Mouse (Mus musculus): ENCODE data around the gene Srsf1.
"Not testable (repeated sequence)": the region's sequence is repeated elsewhere in the genome, so short reads cannot be mapped to it uniquely, and the experiment has no call there.

Srsf1 gene

DNA sequence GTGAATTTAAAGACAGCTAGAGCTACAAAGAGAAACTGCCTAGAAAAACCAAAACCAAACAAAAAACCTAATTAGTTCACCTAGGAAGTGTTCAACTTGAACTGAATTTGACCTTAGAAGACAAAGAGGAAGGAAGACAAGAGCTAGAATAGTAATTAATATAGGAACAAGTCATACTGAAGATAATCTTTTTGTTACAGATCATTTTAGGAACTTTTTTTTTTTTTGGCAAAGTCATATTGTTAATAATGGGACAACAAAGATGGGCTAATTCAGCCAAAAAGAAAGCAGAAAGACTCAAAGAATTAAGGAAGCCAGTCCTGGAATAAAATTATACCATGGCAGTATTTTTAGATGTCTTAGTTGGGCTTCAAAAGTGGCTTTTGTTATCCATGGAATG is 2.9 kb upstream of the Srsf1 start:
- DNase-seq: no peak

DNA sequence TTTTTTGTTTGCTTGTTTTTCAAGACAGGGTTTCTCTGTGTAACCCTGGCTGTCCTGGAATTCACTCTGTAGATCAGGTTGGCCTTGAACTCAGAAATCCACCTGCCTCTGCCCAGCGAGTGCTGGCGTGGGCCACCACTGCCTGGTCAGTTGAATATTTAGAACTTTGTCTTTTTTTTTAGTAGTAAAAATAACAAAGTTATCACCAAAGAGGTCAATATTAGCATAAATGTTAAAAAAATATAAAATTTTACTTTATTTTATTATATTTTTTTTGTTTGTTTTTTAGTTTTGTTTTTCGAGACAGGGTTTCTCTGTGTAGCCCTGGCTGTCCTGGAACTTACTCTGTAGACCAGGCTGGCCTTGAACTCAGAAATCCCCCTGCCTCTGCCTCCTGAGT is 2.0 kb upstream of the Srsf1 start:
- DNase-seq: not testable (repeated sequence)

DNA sequence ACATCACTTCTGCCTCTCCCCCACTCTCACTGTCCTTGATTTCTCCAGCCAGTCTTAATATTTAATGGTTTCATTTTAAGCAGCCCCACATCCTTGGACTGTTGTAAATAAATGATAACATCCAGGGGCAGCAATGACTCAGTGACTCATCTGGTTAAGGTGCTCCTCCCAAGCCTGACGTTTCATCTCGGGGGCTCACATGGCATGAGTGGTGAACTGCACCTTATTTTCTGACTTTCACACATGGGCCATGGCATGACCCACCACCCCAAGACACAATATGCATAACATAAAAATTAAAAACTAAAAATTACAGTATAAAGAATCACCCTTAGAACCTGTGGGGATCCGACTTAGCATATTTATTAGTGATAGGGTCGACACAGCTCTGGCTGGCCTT is 1.3 kb upstream of the Srsf1 start:
- DNase-seq: no peak

DNA sequence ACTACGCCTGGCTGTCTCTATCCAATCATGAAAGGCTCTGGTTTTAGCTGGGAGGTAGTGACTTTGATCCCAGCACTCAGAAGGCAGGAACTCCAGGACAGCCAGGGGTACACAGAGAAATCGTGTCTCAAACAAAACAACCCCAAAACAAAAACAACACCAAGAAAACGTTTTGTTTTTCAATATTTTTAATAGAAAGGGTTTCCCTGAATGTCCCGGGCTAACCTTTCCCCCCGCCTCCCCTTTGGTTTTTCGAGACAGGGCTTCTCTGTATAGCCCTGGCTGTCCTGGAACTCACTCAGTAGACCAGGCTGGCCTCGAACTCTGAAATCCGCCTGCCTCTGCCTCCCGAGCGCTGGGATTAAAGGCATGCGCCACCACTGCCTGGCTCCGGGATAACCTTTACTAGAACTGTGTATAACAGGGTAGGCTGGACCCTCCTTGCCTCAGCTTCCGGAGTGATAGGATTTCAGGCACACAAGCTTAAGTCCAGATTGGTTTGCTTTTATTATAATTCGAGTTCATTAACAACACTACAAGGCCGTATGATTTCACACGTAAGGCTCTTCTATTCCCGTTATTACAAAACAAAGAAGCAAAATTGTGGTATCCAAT is 743 bp upstream of the Srsf1 start:
- no peak for DNase-seq

DNA sequence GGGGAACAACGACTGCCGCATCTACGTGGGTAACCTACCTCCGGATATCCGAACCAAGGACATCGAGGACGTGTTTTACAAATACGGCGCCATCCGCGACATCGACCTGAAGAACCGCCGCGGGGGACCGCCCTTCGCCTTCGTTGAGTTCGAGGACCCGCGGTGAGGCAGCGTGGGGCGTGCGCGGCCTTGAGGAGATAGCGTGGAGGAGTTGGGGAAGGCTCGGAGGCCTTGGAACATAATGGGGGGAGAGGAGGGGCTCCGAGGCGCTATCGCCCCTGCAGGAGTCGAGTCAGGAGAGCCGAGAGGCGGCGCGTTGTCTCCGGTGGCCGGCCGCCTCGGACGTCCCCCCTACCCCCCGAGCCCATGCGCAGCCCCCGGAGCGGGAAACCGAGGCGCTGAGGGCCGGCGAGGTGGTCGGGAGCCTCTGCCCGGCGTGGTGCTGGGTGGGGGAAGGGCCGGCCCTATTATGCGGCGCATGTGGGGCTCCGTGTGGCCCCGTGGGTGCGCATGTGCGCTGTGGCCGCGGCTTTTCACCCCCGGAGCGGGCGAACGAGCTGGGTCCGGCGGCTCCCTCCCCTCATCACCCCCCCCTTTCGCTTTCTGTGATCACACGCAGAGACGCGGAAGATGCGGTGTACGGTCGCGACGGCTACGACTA is 828 bp downstream of the Srsf1 start:
- peak; percentile 52 to 63 for DNase-seq

GRCm38 (mm10) chr11:88048961-88049670 is 1.9 kb downstream of the Srsf1 start:
- no peak for DNase-seq

DNA sequence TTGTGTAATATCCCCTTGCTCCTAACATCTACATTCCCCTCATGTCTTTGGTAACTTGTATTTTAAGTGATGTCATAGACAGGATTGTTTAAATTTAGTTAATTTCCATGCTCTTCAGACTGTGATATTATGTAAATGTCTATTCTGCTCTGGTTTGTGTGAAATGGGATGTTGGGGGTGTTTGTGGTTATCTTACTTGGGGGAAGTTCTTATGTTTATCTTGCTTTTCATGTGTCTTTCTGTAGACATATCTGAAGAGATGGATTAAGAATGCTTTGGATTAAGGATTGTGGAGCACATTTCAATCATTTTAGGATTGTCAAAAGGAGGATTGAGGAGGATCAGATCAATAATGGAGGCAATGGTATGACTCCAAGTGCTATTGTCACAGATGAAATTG is 2.6 kb downstream of the Srsf1 start:
- no peak for DNase-seq

GRCm38 (mm10) chr11:88052638-88053037 is 5.5 kb downstream of the Srsf1 start:
- no peak for DNase-seq

DNA sequence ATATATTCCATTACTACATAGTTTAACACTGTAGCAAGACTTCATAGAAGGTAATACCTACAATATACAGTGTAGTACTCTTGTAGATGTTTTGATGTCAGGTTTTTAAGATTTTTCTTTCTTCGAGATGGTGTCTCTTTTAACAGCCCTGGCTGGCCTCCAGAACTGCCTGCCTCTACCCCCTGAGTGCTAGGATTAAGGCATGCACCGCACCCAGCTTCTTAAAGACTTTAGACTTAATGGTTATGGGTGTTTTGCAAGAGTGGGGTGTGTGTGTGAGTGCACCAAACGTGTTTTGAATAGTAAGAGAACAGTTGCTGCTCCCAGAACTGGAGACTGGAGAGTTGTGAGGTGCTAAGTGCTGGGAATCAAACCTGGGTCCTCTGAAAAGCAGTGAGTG is 6.6 kb downstream of the Srsf1 start:
- no peak for DNase-seq

DNA sequence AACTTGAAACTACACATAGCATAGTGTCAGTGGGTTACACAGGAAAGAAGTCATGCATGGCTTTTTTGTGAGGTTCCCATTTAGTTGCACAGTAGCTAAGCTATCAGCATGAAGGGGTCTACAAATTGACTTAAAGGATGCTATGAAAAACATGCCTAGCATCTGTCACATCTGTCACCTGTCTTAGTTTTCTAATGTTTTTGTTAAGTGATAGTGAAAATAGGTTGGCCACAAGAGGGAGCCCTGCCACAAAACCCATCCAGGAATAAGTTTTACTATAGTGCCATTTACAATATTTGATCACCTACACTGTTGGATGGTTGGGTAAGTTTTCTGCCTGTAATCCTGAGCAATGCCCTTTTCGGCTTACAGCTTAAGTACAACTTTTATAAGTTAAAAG is 7.4 kb downstream of the Srsf1 start:
- DNase-seq: peak in 1 of 2 experiments; percentile 47

- DNase-seq: no peak
Observed at GRCm38 (mm10) chr11:88055777-88056176, 8.6 kb downstream of the Srsf1 start.

- no peak for DNase-seq
Observed at GRCm38 (mm10) chr11:88057788-88058187, 10.6 kb downstream of the Srsf1 start.

GRCm38 (mm10) chr11:88059141-88059540 is 12.0 kb downstream of the Srsf1 start:
- peak; percentile 75 to 85 for DNase-seq

DNA sequence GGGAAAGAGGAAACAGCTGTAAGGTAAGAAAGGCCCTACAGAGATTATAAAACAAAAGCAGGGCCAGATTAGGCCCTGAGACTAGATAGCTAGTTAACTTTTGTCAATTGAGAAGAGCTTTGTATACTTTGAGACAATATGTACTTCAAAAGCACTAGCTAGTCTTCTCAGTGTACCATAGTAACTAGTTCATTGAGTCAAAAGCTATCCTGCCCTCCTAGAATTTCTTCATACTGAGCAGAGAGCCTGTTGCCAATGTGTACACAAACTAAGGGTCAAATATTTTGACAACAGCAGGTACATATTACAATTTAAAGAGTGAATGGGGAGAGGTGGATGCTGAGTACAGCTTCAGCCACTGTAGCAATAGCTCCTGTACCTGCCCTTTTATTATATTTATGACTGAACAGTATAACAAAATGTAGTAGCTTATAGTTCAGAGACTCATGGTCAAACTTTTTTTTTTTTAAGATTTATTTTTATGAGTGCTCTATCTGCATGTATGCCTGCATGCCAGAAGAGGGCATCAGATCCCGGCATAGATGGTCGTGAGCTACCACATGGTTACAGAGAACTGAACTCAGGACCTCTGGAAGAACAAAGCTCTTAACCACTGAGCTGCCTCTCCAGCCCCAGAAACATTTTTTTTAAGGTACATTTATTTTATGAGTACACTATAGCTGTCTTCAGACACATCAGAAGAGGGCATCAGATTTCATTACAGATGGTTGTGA is 14.9 kb downstream of the Srsf1 start:
- no peak for DNase-seq

DNA sequence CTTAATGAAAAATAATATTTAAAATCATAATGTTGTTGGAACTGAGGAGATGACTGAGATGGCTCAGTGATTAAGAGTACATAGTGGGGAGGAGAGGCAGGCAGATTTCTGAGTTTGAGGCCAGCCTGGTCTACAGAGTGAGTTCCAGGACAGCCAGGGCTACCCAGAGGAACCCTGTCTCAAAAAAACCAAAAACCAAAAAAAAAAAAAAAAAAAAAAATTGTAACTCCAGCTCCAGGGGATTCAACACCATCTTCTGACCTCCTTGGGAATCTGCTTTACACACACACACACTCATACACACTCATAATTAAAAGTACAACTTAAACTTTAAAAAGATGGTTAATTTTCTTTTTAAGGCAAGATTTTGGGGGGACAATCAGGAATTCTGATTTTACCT is 18.6 kb downstream of the Srsf1 start:
- DNase-seq: no peak

DNA sequence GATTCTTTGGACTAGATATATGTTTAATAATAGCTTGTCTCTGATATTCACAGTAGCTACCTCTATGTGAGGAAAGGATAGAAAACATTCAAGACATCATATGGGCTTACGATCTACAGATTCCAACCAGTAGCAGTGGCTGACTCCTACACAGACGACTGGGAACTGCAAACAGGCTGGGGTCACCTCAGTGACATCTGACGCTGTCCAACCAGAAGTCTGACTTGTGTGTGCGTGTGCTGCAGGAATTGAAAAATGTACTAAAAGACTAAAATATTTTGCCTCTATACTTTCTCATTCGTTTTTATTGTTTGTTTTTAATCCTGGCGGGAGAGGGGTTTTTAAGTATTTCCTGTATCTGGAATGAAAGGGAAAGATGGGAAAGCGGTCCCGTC is 20.0 kb downstream of the Srsf1 start:
- DNase-seq: no peak

DNA sequence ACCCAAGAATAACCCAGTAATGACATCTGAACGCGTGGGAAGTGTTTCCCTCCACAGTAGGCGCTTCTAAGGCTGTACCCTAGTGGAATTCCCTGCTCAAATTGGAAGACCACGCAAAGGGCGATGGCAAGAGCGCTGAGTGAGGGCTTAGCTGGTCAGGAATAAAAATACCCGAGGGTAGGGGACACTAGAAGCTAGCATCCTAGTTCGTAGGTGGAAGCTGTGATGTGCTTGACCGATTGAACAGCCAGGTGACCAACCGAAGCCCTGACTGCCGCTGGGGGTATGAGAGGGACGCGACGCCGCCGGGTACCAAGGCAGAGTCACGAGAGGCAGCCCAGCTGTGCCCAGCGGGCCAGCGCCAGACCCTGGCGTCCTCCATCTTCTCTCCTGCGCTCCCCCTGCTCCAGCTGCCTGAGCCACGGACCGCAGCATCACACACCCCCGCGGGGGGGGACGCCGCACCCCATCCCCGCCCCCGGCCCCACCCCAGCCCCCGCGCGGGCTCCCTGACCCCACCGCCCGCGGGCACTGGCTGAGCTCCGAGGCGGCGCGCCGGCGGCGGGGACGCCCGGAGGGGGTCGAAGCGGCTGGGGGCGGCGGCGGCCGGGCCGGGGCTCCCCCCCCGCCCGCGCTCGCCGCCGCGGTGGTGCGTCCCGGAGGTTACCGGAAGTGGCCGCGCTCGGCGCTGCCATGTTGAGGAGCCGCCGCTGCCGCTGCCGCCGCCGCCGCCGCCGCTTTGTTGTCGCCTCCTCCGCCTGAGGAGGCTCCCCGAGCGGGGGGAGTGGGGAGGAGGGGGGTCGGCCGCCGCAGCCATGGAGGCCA is 20.6 kb downstream of the Srsf1 start, which contains the start of gene Vezf1:
TSS of gene Vezf1 (plus strand) at position 694 of the 825 bp plus-strand sequence.
- DNase-seq: peak; percentile 60 to 61

GRCm38 (mm10) chr11:88068411-88069245 is 21.5 kb downstream of the Srsf1 start:
- DNase-seq: peak; percentile 58 to 62

DNA sequence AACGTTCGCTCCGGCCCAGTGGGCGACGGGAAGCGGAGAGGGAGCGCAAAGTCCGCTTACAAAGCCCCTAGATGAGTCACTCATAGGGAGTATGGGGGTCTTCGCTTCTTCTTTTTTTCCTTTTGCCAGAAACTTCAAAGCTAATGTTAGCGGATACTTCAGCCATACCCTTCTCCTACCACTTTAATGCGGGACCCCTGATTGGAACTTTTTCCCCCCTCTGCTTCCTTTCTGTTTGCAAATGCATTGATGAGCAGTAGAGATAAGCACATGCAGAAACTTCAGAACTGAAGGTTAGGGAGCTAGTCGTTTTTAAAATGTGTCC is 22.0 kb downstream of the Srsf1 start:
- DNase-seq: no peak

GRCm38 (mm10) chr11:88070392-88070791 is 23.2 kb downstream of the Srsf1 start:
- DNase-seq: no peak

GRCm38 (mm10) chr11:88071113-88071512 is 23.9 kb downstream of the Srsf1 start:
- no peak for DNase-seq
